Mouse (Mus musculus) forebrain, embryonic 16.5 days (tissue): ENCODE data around the gene Mad1l1. TPM values are rescaled to one million over a fixed set of nuclear protein-coding genes. Genes with fewer than 3 reads are reported as not detected.

Experiments
- ATAC-seq: fragments of 200-750 bp; cut with Nextera tagmentation; 2 replicates; pipeline ENCODE4 v1.8.0; 2017; ENCODE audit warnings: mild to moderate bottlenecking, moderate library complexity
- H3K27ac ChIP-seq: fragments of 300-500 bp; sonication (generic); 2 replicates; pipeline ENCODE4 v1.5.1; 2014; ENCODE audit warnings: low read length, control low read depth
- H3K27me3 ChIP-seq: fragments of 300-500 bp; sonication (generic); replicated peaks from 2 replicates; pipeline ENCODE4 v1.6.1; 2014; ENCODE audit warnings: low read length; ENCODE audit not compliant: control insufficient read depth, insufficient read depth
- H3K36me3 ChIP-seq: fragments of 300-500 bp; sonication (generic); 2 replicates; pipeline ENCODE4 v1.6.1; 2014; ENCODE audit not compliant: control insufficient read depth, insufficient read depth
- H3K4me1 ChIP-seq: fragments of 300-500 bp; sonication (generic); replicated peaks from 2 replicates; pipeline ENCODE4 v1.6.1; 2014; ENCODE audit warnings: low read length; ENCODE audit not compliant: control insufficient read depth, insufficient read depth
- H3K4me2 ChIP-seq: fragments of 300-500 bp; sonication (generic); 2 replicates; pipeline ENCODE4 v1.6.1; 2014; ENCODE audit warnings: mild to moderate bottlenecking, low read length, control low read depth
- H3K4me3 ChIP-seq: fragments of 300-500 bp; sonication (generic); replicated peaks from 2 replicates; pipeline ENCODE4 v1.5.1; 2014; ENCODE audit warnings: mild to moderate bottlenecking, low read length, control low read depth
- H3K9ac ChIP-seq: fragments of 300-500 bp; sonication (generic); replicated peaks from 2 replicates; pipeline ENCODE4 v1.6.1; 2014; ENCODE audit warnings: low read depth, low read length, control low read depth
- H3K9me3 ChIP-seq: fragments of 300-500 bp; sonication (generic); 2 replicates; pipeline ENCODE4 v1.6.1; 2016; ENCODE audit warnings: low read length; ENCODE audit not compliant: control insufficient read depth
- WGBS: fragments of 180-500 bp; shearing (Covaris S2); extraction: QIAGEN DNeasy Blood & Tissue Kit; methylation state at CpG from one replicate; pipeline ENCODE4 v1.1.7; 2014; 5-methylcytosine and 5-hydroxymethylcytosine counted together
- polyA plus RNA-seq: library from polyadenylated mRNA; unstranded; fragments of >200 nt; fragmentation: Nextera tagmentation; extraction: Ambion mirVana; gene quantifications from 2 replicates; pipeline ENCODE4 v1.2.1, GENCODE M21; 2015

Gene Mad1l1
- polyA plus RNA-seq, 1 experiment from 2014 or later, result 33.4 TPM

GRCm38 (mm10) chr5:140173181-140173580, 148.2 kb downstream of the Mad1l1 start:
- no peak for ATAC-seq
- Histone ChIP-seq H3K4me2 (no peak overlapping the region), H3K4me1 (peaks cover 11% of the 10 kb centered on the region), H3K27ac (no peak overlapping the region), H3K27me3 (no peaks in the 10 kb centered on the region), H3K36me3 (no peaks in the 10 kb centered on the region), H3K4me3 (no peak overlapping the region), H3K9ac (no peak overlapping the region), H3K9me3 (no peaks in the 10 kb centered on the region)
- WGBS, result 79% methylated on average over 4 of the region's 4 CpGs

- Histone ChIP-seq H3K36me3 (no peaks in the 10 kb centered on the region), H3K27ac (no peak overlapping the region), H3K9me3 (no peaks in the 10 kb centered on the region), H3K4me1 (peaks cover 10% of the 10 kb centered on the region), H3K27me3 (no peaks in the 10 kb centered on the region), H3K4me2 (no peak overlapping the region), H3K4me3 (no peak overlapping the region), H3K9ac (no peak overlapping the region)
- WGBS, result 67% methylated on average over 1 of the region's 1 CpGs
- ATAC-seq, result no peak
Observed at GRCm38 (mm10) chr5:140171710-140172109, 149.6 kb downstream of the Mad1l1 start.

- no peaks in the 10 kb centered on the region for H3K36me3 ChIP-seq
- ATAC-seq, result no peak
- no peaks in the 10 kb centered on the region for H3K27me3 ChIP-seq
- H3K4me3 ChIP-seq, result no peak overlapping the region
- WGBS, result 85% methylated on average over 6 of the region's 6 CpGs
- H3K4me2 ChIP-seq, result no peak overlapping the region
- H3K9ac ChIP-seq, result no peak overlapping the region
- H3K9me3 ChIP-seq, result no peaks in the 10 kb centered on the region
- no peaks in the 10 kb centered on the region for H3K4me1 ChIP-seq
- H3K27ac ChIP-seq, result no peak overlapping the region
Observed at GRCm38 (mm10) chr5:140167531-140167930, 153.8 kb downstream of the Mad1l1 start.

- Histone ChIP-seq H3K36me3 (no peaks in the 10 kb centered on the region), H3K27ac (no peak overlapping the region), H3K4me3 (no peak overlapping the region), H3K9ac (no peak overlapping the region), H3K27me3 (no peaks in the 10 kb centered on the region), H3K9me3 (no peaks in the 10 kb centered on the region), H3K4me2 (no peak overlapping the region), H3K4me1 (no peaks in the 10 kb centered on the region)
- ATAC-seq, result no peak
- WGBS, result 89% methylated on average over 6 of the region's 6 CpGs
Observed at GRCm38 (mm10) chr5:140167080-140167479, 154.3 kb downstream of the Mad1l1 start.

- H3K27ac ChIP-seq, result no peak overlapping the region
- no peaks in the 10 kb centered on the region for H3K27me3 ChIP-seq
- H3K9ac ChIP-seq, result no peak overlapping the region
- no peaks in the 10 kb centered on the region for H3K9me3 ChIP-seq
- H3K36me3 ChIP-seq, result no peaks in the 10 kb centered on the region
- no peak overlapping the region for H3K4me2 ChIP-seq
- WGBS, result 81% methylated on average over 6 of the region's 6 CpGs
- H3K4me1 ChIP-seq, result no peaks in the 10 kb centered on the region
- H3K4me3 ChIP-seq, result no peak overlapping the region
- ATAC-seq, result no peak
Observed at GRCm38 (mm10) chr5:140163947-140164346, 157.4 kb downstream of the Mad1l1 start.

GRCm38 (mm10) chr5:140162071-140162845, 159.1 kb downstream of the Mad1l1 start:
- H3K36me3 ChIP-seq, result no peaks in the 10 kb centered on the region
- H3K9ac ChIP-seq, result no peak overlapping the region
- no peaks in the 10 kb centered on the region for H3K27me3 ChIP-seq
- WGBS, result 86% methylated on average over 6 of the region's 6 CpGs
- no peak for ATAC-seq
- H3K4me3 ChIP-seq, result no peak overlapping the region
- no peak overlapping the region for H3K27ac ChIP-seq
- no peak overlapping the region for H3K4me2 ChIP-seq
- H3K9me3 ChIP-seq, result no peaks in the 10 kb centered on the region
- no peaks in the 10 kb centered on the region for H3K4me1 ChIP-seq

GRCm38 (mm10) chr5:140159007-140159406, 162.3 kb downstream of the Mad1l1 start:
- Histone ChIP-seq H3K4me3 (no peak overlapping the region), H3K4me2 (no peak overlapping the region), H3K9me3 (no peaks in the 10 kb centered on the region), H3K27ac (no peak overlapping the region), H3K4me1 (no peaks in the 10 kb centered on the region), H3K27me3 (no peaks in the 10 kb centered on the region), H3K36me3 (no peaks in the 10 kb centered on the region), H3K9ac (no peak overlapping the region)
- WGBS, result 91% methylated on average over 4 of the region's 4 CpGs
- no peak for ATAC-seq

- ATAC-seq, result no peak
- Histone ChIP-seq H3K27me3 (no peaks in the 10 kb centered on the region), H3K27ac (no peak overlapping the region), H3K9me3 (no peaks in the 10 kb centered on the region), H3K9ac (no peak overlapping the region), H3K4me3 (no peak overlapping the region), H3K36me3 (no peaks in the 10 kb centered on the region), H3K4me1 (no peaks in the 10 kb centered on the region), H3K4me2 (no peak overlapping the region)
- 91% methylated on average over 1 of the region's 1 CpGs for WGBS
Observed at GRCm38 (mm10) chr5:140157886-140158627, 163.3 kb downstream of the Mad1l1 start.

- H3K27me3 ChIP-seq, result no peaks in the 10 kb centered on the region
- no peaks in the 10 kb centered on the region for H3K9me3 ChIP-seq
- 34% methylated on average over 3 of the region's 3 CpGs for WGBS
Observed at GRCm38 (mm10) chr5:140154166-140154565, 167.2 kb downstream of the Mad1l1 start.

More at GRCm38 (mm10) chr5:140154166-140154565, 167.2 kb downstream of the Mad1l1 start:
- H3K9ac ChIP-seq, result no peak overlapping the region
- H3K4me3 ChIP-seq, result no peak overlapping the region
- H3K36me3 ChIP-seq, result no peaks in the 10 kb centered on the region
- ATAC-seq, result no peak
- H3K4me2 ChIP-seq, result no peak overlapping the region
- H3K4me1 ChIP-seq, result no peaks in the 10 kb centered on the region
- no peak overlapping the region for H3K27ac ChIP-seq
